Mouse (Mus musculus) intestine, embryonic 14.5 days (tissue): ENCODE measurements around the gene Gpr37l1. TPM values are rescaled to one million over a fixed set of nuclear protein-coding genes. Genes with fewer than 3 reads are reported as not detected.

ENCODE experiments used
- ATAC-seq: fragments of 200-750 bp; cut with Nextera tagmentation; replicated peaks from 2 replicates; pipeline ENCODE4 v1.8.0; 2017; ENCODE audit warnings: low read depth, moderate number of reproducible peaks, moderate TSS enrichment, moderate library complexity; ENCODE audit not compliant: low FRiP score, low TSS enrichment
- DNase-seq: peaks from one replicate; pipeline ENCODE4 v3.0.0-alpha.2; 2018; ENCODE audit warnings: low spot score
- H3K27ac ChIP-seq: fragments of 300-500 bp; sonication (generic); 2 replicates; pipeline ENCODE4 v1.5.1; 2014; ENCODE audit warnings: low read depth, mild to moderate bottlenecking, control low read depth
- H3K27me3 ChIP-seq: fragments of 300-500 bp; sonication (generic); replicated peaks from 2 replicates; pipeline ENCODE4 v1.6.1; 2014; ENCODE audit warnings: low read length, control low read depth; ENCODE audit not compliant: control insufficient read depth, insufficient read depth
- H3K36me3 ChIP-seq: fragments of 300-500 bp; sonication (generic); 2 replicates; pipeline ENCODE4 v1.6.1; 2014; ENCODE audit warnings: low read length, control low read depth; ENCODE audit not compliant: control insufficient read depth, insufficient read depth
- H3K4me1 ChIP-seq: fragments of 300-500 bp; sonication (generic); replicated peaks from 2 replicates; pipeline ENCODE4 v1.6.1; 2014; ENCODE audit warnings: low read length, control low read depth, mixed read lengths; ENCODE audit not compliant: control insufficient read depth, insufficient read depth
- H3K4me2 ChIP-seq: fragments of 300-500 bp; sonication (generic); 2 replicates; pipeline ENCODE4 v1.6.1; 2014; ENCODE audit warnings: low read length
- H3K4me3 ChIP-seq: fragments of 300-500 bp; sonication (generic); 2 replicates; pipeline ENCODE4 v1.5.1; 2014; ENCODE audit warnings: low read depth, low read length, control low read depth, mixed read lengths
- H3K9ac ChIP-seq: fragments of 300-500 bp; sonication (generic); 2 replicates; pipeline ENCODE4 v1.6.1; 2014; ENCODE audit warnings: mild to moderate bottlenecking, low read length
- H3K9me3 ChIP-seq: fragments of 300-500 bp; sonication (generic); 2 replicates; pipeline ENCODE4 v1.6.1; 2016; ENCODE audit warnings: low read length, control low read depth; ENCODE audit not compliant: control insufficient read depth
- WGBS: fragments of 180-500 bp; shearing (Covaris S2); extraction: QIAGEN DNeasy Blood & Tissue Kit; methylation state at CpG from one replicate; pipeline ENCODE4 v1.1.7; 2014; 5-methylcytosine and 5-hydroxymethylcytosine counted together
- polyA plus RNA-seq: library from polyadenylated mRNA; unstranded; fragments of >200 nt; fragmentation: Nextera tagmentation; extraction: Ambion mirVana; gene quantifications from 2 replicates; pipeline ENCODE4 v1.2.1, GENCODE M21; 2014

The Gpr37l1 gene
- polyA plus RNA-seq, 1 experiment from 2014 or later = 0.35 TPM

GRCm38 (mm10) chr1:135183941-135184570 lies 16.6 kb upstream of the Gpr37l1 start:
- ATAC-seq (no peak), DNase-seq (no peak)
- Histone ChIP-seq H3K9me3 (no peaks in the 10 kb centered on the region), H3K27me3 (no peaks in the 10 kb centered on the region), H3K27ac (0 out of 2 replicates have a peak overlapping the region, but pooled peaks have one; percentile 6), H3K9ac (no peak overlapping the region), H3K36me3 (no peaks in the 10 kb centered on the region), H3K4me1 (no peaks in the 10 kb centered on the region; the same call in 1 of the 2 replicates), H3K4me2 (no peak overlapping the region), H3K4me3 (no peak overlapping the region)
- 53% methylated on average over 11 of the region's 11 CpGs for whole genome bisulfite sequencing

DNA sequence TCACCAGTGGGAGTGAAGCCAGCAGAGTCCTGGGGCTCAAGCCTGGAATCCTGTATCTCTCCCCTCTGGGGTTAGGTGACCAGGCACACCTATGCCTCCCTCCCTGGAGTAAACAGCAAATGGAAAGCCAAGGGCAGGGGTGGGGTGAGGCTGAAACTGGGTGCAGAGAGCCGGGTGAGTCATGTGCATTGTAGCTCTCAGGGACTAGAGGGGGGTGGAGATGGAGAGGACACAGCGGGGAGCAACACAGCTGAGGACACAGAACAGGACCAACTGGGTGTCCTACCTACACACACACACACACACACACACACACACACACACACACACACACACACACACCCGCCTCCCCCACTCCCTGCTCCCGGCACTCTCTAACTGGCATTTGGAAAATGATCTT lies 16.0 kb upstream of the Gpr37l1 start:
- Histone ChIP-seq H3K4me2 (no peak overlapping the region), H3K36me3 (no peaks in the 10 kb centered on the region), H3K27ac (peak overlapping the region; percentile 47; the same call in 1 of the 2 replicates), H3K9me3 (no peaks in the 10 kb centered on the region), H3K9ac (no peak overlapping the region), H3K4me3 (no peak overlapping the region), H3K27me3 (no peaks in the 10 kb centered on the region), H3K4me1 (no peaks in the 10 kb centered on the region; the same call in 1 of the 2 replicates)
- peak; percentile 65 for ATAC-seq
- 57% methylated on average over 4 of the region's 4 CpGs for WGBS
- DNase-seq = no peak

DNA sequence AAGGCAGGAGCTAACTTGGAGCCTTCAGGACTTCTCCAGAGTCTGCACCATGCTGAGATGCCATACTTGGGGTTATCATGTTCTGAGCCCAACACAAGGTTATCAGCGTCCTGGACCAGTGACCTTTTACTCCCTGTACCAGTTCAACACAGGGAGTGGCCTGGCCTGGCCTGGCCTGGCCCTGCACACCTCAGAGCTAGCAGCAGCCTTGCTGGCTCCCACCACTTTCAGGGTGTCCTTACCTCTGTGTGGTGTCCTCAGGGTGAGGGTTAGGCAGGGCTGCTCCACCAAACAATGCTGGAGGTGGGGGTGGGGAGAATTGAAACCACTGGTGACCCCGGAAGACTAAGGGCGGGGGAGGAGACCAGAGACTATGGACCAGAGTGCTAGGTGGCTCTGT lies 15.5 kb upstream of the Gpr37l1 start:
- no peaks in the 10 kb centered on the region; the same call in 1 of the 2 replicates for H3K4me1 ChIP-seq
- H3K9me3 ChIP-seq = no peaks in the 10 kb centered on the region
- DNase-seq (no peak), ATAC-seq (0 out of 2 replicates have a peak, but pooled peaks have one; percentile 43)
- H3K27ac ChIP-seq = peak overlapping the region; percentile 47; the same call in 1 of the 2 replicates
- 61% methylated on average over 3 of the region's 3 CpGs for WGBS
- no peak overlapping the region for H3K4me2 ChIP-seq
- no peaks in the 10 kb centered on the region for H3K36me3 ChIP-seq
- no peaks in the 10 kb centered on the region for H3K27me3 ChIP-seq
- no peak overlapping the region for H3K9ac ChIP-seq
- H3K4me3 ChIP-seq = no peak overlapping the region

DNA sequence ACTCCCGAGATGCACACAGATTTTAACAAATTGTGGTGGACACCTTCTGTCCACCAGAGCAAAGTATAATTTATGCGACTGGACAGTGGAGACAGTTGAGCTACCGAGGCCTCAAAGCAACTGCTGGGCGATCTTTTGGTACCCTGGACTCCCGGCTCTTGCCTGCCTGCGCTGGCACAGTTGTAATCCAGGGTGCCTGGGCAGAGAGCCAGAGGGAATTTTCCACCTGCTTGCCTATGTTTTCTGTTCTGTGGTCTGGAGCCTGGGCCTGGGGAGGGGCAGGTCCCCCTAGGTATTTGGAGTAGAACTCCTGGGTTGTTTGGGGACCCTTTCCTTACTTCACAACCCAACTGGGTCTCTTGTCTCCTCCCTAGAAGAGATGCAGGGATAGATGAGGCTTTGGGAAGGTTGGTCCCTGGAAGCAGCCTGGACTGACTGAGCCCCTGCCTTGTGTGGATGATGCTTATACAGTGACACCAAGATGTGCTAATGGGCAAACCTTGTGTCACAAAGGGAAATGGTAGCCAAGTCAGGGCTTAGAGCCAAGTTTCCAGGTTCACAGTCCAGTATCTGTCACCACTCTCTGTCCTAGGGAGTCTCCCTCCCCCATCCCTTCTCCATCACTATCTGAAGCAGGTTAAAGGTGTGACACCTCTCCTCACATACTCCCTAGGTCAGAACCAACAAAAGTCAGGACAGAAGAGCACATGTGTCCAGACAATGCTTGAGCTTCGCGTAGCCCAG lies 14.6 kb upstream of the Gpr37l1 start:
- Histone ChIP-seq H3K36me3 (no peaks in the 10 kb centered on the region), H3K9ac (no peak overlapping the region), H3K9me3 (no peaks in the 10 kb centered on the region), H3K27me3 (no peaks in the 10 kb centered on the region), H3K4me1 (no peaks in the 10 kb centered on the region; the same call in 1 of the 2 replicates), H3K27ac (0 out of 2 replicates have a peak overlapping the region, but pooled peaks have one; percentile 2), H3K4me2 (no peak overlapping the region), H3K4me3 (no peak overlapping the region)
- no peak for ATAC-seq
- no peak for DNase-seq
- WGBS = 89% methylated on average over 8 of the region's 8 CpGs

DNA sequence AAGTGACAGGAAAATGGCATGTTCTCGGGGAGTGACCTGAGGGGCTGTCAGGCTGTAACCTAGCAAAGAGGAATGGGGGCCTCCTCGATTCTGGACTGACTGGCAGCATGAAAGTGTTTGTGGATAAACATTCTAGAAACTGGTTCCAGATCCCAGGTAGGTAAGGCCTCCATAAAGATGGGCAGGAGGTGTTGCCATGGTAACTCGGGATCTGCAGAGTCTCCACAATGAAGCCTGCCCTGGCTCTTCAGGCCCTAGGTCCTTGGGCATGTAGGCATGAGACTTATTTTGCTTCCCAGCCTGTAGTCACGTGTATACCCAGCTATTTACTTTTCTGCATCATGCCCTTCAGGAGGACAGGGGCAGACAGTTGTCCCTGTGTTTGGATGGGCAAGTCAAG lies 13.8 kb upstream of the Gpr37l1 start:
- no peak overlapping the region for H3K4me2 ChIP-seq
- no peak overlapping the region for H3K4me3 ChIP-seq
- no peak for DNase-seq
- no peaks in the 10 kb centered on the region; the same call in 1 of the 2 replicates for H3K4me1 ChIP-seq
- no peak for ATAC-seq
- no peaks in the 10 kb centered on the region for H3K36me3 ChIP-seq
- H3K9ac ChIP-seq = no peak overlapping the region
- H3K27me3 ChIP-seq = no peaks in the 10 kb centered on the region
- WGBS = 62% methylated on average over 4 of the region's 4 CpGs
- H3K9me3 ChIP-seq = no peaks in the 10 kb centered on the region
- H3K27ac ChIP-seq = no peak overlapping the region

DNA sequence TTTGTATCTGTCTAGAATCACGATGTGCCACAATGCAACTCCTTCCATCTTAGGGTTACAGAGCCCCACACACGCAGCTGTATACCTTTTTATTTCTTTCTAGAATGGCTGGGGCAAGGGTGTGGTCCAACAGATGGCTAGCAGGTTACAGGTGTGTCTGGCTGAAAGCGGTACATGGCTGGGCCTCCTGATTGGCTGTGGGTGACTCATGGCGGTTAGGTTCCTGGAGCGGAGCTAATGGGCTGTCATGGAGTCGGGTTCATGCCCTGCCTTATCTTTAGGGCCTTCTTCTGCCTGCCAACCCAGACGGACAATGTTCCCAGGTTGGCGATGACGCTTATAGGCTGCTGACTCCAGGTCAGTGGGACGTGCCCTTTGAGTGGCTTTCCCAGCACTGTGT lies 13.3 kb upstream of the Gpr37l1 start:
- DNase-seq (no peak), ATAC-seq (peak; percentile 77)
- Histone ChIP-seq H3K9me3 (no peaks in the 10 kb centered on the region), H3K27ac (no peak overlapping the region), H3K4me2 (no peak overlapping the region), H3K4me1 (no peaks in the 10 kb centered on the region; the same call in 1 of the 2 replicates), H3K4me3 (no peak overlapping the region), H3K9ac (no peak overlapping the region), H3K27me3 (no peaks in the 10 kb centered on the region), H3K36me3 (no peaks in the 10 kb centered on the region)
- WGBS = 64% methylated on average over 10 of the region's 10 CpGs

DNA sequence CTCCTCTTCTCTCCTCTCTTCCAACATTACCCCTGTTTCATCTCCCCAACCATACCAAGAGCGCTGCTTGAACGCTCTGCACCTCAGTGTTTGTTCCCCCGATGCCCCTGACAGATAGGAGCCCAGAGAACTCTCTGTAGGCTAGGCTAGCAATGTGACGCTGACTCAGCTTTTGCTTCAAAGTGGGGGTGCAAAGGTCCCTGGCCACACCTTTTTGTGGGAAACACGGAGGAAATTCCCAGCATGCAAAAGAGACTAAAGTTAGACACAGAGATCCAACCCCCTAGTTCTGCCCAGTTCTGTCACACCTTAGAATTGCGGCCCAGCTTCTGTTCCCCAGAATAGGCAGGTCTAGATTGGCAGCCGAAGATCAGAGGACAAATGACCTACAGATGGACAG lies 11.4 kb upstream of the Gpr37l1 start:
- Histone ChIP-seq H3K4me1 (no peaks in the 10 kb centered on the region; the same call in 1 of the 2 replicates), H3K27ac (no peak overlapping the region), H3K4me2 (no peak overlapping the region), H3K9me3 (no peaks in the 10 kb centered on the region), H3K27me3 (no peaks in the 10 kb centered on the region), H3K9ac (no peak overlapping the region), H3K4me3 (no peak overlapping the region), H3K36me3 (no peaks in the 10 kb centered on the region)
- 80% methylated on average over 7 of the region's 7 CpGs for WGBS
- DNase-seq (no peak), ATAC-seq (no peak)

DNA sequence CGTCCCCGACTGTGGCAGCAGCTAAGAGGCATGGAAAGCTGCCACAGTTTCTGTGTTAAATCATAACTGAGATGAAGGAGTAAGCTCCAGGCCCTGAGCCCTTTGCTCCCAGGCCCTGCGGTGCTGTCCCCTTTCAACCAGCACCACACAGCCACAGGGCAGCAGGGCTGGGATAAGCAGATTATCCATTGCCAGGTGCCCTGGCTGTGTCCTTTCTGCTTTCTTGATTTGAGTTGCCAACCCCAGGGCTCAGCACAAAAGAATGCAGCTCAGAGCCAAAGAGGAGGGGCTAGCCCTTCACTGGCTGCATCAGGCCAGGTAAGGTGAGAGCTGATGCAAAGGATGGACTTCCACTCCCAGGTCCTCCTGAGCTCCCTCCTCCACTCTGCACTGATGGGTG lies 10.2 kb upstream of the Gpr37l1 start:
- 92% methylated on average over 3 of the region's 3 CpGs for WGBS
- no peak for ATAC-seq

More for the DNA sequence above, 10.2 kb upstream of the Gpr37l1 start:
- no peaks in the 10 kb centered on the region for H3K36me3 ChIP-seq
- H3K4me3 ChIP-seq = no peak overlapping the region
- no peaks in the 10 kb centered on the region; the same call in 1 of the 2 replicates for H3K4me1 ChIP-seq
- no peaks in the 10 kb centered on the region for H3K27me3 ChIP-seq
- H3K9ac ChIP-seq = no peak overlapping the region
- no peak overlapping the region for H3K4me2 ChIP-seq
- DNase-seq = no peak
- H3K27ac ChIP-seq = no peak overlapping the region
- H3K9me3 ChIP-seq = no peaks in the 10 kb centered on the region
